Mouse (Mus musculus): ENCODE measurements around the gene Mcoln3. TPM values are rescaled to one million over a fixed set of nuclear protein-coding genes. Genes with fewer than 3 reads are reported as not detected.

The Mcoln3 gene
- polyA plus RNA-seq (2021; fragmentation: Nextera tagmentation): 0.40 TPM in 1 of 2 replicates, not detected in the other
- long read RNA-seq, experiment 1: 0 reads
- long read RNA-seq, experiment 2: 0 reads

GRCm38 (mm10) chr3:146117258-146117996 lies at the start of gene Mcoln3:
Mcoln3 (plus strand) TSS chr3:146117450.

GRCm38 (mm10) chr3:146107921-146108571 lies 9.2 kb upstream of the Mcoln3 start, which contains the start of gene Wdr63:
Wdr63 (minus strand) TSS chr3:146108130.

GRCm38 (mm10) chr3:146149156-146150057 lies 32.2 kb downstream of the Mcoln3 start, which contains the start of gene Mcoln2:
Mcoln2 (plus strand) TSS chr3:146149833.

Other genes with a start within 250 kb of the Mcoln3 start
- 20.6 and 20.8 TPM in 2 replicates for gene Bcl10, start 194.6 kb upstream of the Mcoln3 start, polyA plus RNA-seq (2021; fragmentation: Nextera tagmentation)
- 72.6 and 75.7 TPM in 2 replicates for gene 2410004B18Rik, start 179.4 kb upstream of the Mcoln3 start, polyA plus RNA-seq (2021; fragmentation: Nextera tagmentation)
- 0.19 and 0.29 TPM in 2 replicates for gene Syde2, start 129.6 kb upstream of the Mcoln3 start, polyA plus RNA-seq (2021; fragmentation: Nextera tagmentation)
- 0.55 and 1.3 TPM in 2 replicates for gene Wdr63, start 9.3 kb upstream of the Mcoln3 start, polyA plus RNA-seq (2021; fragmentation: Nextera tagmentation)
- gene Mcoln2, start 32.4 kb downstream of the Mcoln3 start, polyA plus RNA-seq (2021; fragmentation: Nextera tagmentation): 0.31 TPM in 1 of 2 replicates, not detected in the other
- gene Lpar3, start 103.5 kb downstream of the Mcoln3 start, polyA plus RNA-seq (2021; fragmentation: Nextera tagmentation): 0.67 and 0.89 TPM in 2 replicates